Mouse (Mus musculus): ENCODE measurements around the gene Clca3a2.
"Not testable (repeated sequence)": the region's sequence is repeated elsewhere in the genome, so short reads cannot be mapped to it uniquely, and the experiment has no call there.

DNA sequence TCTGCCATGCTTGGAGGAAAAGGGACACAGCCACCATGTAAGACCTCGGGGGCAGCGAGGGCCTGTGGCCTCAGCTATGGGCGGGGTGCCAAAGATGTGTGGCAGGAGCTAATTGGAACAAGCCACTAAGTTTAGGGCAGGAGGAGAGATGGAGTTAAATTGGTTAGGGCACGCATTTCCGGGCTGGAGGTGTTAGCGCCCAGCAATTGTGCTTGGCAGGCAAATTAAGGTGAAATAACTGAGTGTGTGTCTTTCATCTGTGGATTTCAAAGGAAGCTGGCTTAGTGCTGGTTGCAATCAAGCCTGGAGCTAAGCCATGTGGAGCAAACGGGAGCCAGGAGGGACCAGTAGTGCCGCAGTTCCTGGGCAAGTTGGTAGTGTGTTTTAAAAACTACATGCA is 63.2 kb downstream of the Clca3a2 start:
- TF ChIP-seq CTCF (conservative IDR thresholded peaks at IDR 0.05; ENCODE audit: low read length); POU5F1 (IDR thresholded peaks at IDR 0.05; ENCODE audit: borderline replicate concordance, low read length): not testable (repeated sequence)

Measured in E14TG2a.4 (cell line).